Mouse (Mus musculus) embryonic fibroblast, embryonic 13.5 days (primary cell): ENCODE data around the gene Map2k1.

Experiments
- CTCF ChIP-seq: IDR thresholded peaks from 2 replicates; pipeline ENCODE4 v1.5.1; 2011; ENCODE audit warnings: mild to moderate bottlenecking, control low read depth, low read length, moderate library complexity, borderline replicate concordance; ENCODE audit not compliant: insufficient read depth
- POLR2A ChIP-seq: IDR thresholded peaks from 2 replicates; pipeline ENCODE4 v1.6.1; 2011; ENCODE audit warnings: low read depth, mild to moderate bottlenecking, control low read depth, low read length, moderate library complexity

- TF ChIP-seq POLR2A: no peak
- no peak for TF ChIP-seq CTCF
Measured at GRCm38 (mm10) chr9:64233656-64234055, 19.8 kb downstream of the Map2k1 start.
